Mouse (Mus musculus) brown adipose tissue, adult 24 weeks (tissue): Measurements from ENCODE around the gene Milr1. TPM values are rescaled to one million over a fixed set of nuclear protein-coding genes. Genes with fewer than 3 reads are reported as not detected.

Source experiments
- polyA plus RNA-seq: library from polyadenylated mRNA; stranded (reverse); fragments of >200 nt; gene quantifications from 2 replicates; pipeline ENCODE4 v1.2.4, GENCODE M21; 2012; ENCODE audit not compliant: missing spikeins, insufficient read depth, insufficient read length

Gene Milr1
- polyA plus RNA-seq, 1 experiment, result 0.95 TPM

Other genes with a start within 250 kb of the Milr1 start
- gene Tex2, start 137.8 kb upstream of the Milr1 start, polyA plus RNA-seq, result 32.8 and 33.5 TPM in 2 replicates
- 31.7 and 54.7 TPM in 2 replicates for gene Pecam1, start 598 bp upstream of the Milr1 start, polyA plus RNA-seq
- gene Polg2, start 28.3 kb downstream of the Milr1 start, polyA plus RNA-seq, result 4.6 and 5.1 TPM in 2 replicates
- gene Ddx5, start 38.0 kb downstream of the Milr1 start, polyA plus RNA-seq, result 337 and 404 TPM in 2 replicates
- 3.4 and 13.9 TPM in 2 replicates for gene Cep95, start 38.0 kb downstream of the Milr1 start, polyA plus RNA-seq
- 13.1 and 18.4 TPM in 2 replicates for gene Smurf2, start 169.5 kb downstream of the Milr1 start, polyA plus RNA-seq
- gene Kpna2, start 248.3 kb downstream of the Milr1 start, polyA plus RNA-seq, result 11.1 and 13.8 TPM in 2 replicates